Mouse (Mus musculus): ENCODE results near the gene Gm10318.

Gene Gm10318

GRCm38 (mm10) chr10:77852559-77852958 lies at the start of gene Gm10318:
Gene Gm10318 (plus strand): TSS chr10:77852859.
- no peak for DNase-seq

GRCm38 (mm10) chr10:77804095-77804494 lies 48.6 kb upstream of the Gm10318 start:
- DNase-seq, result no peak

- no peak for DNase-seq
These were observed 40.9 kb upstream of the Gm10318 start, which contains the start of gene Gm9507 for GRCm38 (mm10) chr10:77811743-77812142. Gene Gm9507 (minus strand): TSS chr10:77811843.

- DNase-seq, result no peak
These were observed 38.3 kb upstream of the Gm10318 start, which contains the start of gene Gm2696 for GRCm38 (mm10) chr10:77814382-77814781. Gene Gm2696 (plus strand): TSS chr10:77814682.

GRCm38 (mm10) chr10:77815514-77815913 lies 37.1 kb upstream of the Gm10318 start:
- DNase-seq, result peak; percentile 31 to 55

- no peak for DNase-seq
These were observed 34.1 kb upstream of the Gm10318 start for GRCm38 (mm10) chr10:77818523-77818922.

- DNase-seq, result no peak
These were observed 33.5 kb upstream of the Gm10318 start for GRCm38 (mm10) chr10:77819203-77819602.

- DNase-seq, result no peak
These were observed 25.7 kb upstream of the Gm10318 start, which contains the start of gene Krtap10-4 for GRCm38 (mm10) chr10:77826951-77827350. Gene Krtap10-4 (minus strand): TSS chr10:77827095.

- DNase-seq, result no peak
These were observed 17.0 kb upstream of the Gm10318 start, which contains the start of gene Krtap10-10 for GRCm38 (mm10) chr10:77835647-77836046. Gene Krtap10-10 (plus strand): TSS chr10:77835947.

GRCm38 (mm10) chr10:77839006-77839405 lies 13.7 kb upstream of the Gm10318 start:
- no peak for DNase-seq

GRCm38 (mm10) chr10:77846503-77846902 lies 6.2 kb upstream of the Gm10318 start, which contains the start of gene Gm36176:
Gene Gm36176 (plus strand): TSS chr10:77846803.
- no peak for DNase-seq

- no peak for DNase-seq
These were observed 5.7 kb upstream of the Gm10318 start for GRCm38 (mm10) chr10:77846961-77847360.

GRCm38 (mm10) chr10:77847538-77847937 lies 5.1 kb upstream of the Gm10318 start:
- no peak for DNase-seq

- DNase-seq, result no peak
These were observed 9.0 kb downstream of the Gm10318 start, which contains the start of gene Gm3285 for GRCm38 (mm10) chr10:77861675-77862074. Gene Gm3285 (plus strand): TSS chr10:77861975.

- peak; percentile 73 to 82 for DNase-seq
These were observed 11.6 kb downstream of the Gm10318 start for GRCm38 (mm10) chr10:77864067-77864761.

- DNase-seq, result no peak
These were observed 12.1 kb downstream of the Gm10318 start for GRCm38 (mm10) chr10:77864762-77865143.

GRCm38 (mm10) chr10:77867546-77867945 lies 14.9 kb downstream of the Gm10318 start:
- peak; percentile 61 to 63 for DNase-seq

GRCm38 (mm10) chr10:77869651-77870050 lies 17.0 kb downstream of the Gm10318 start:
- no peak for DNase-seq

GRCm38 (mm10) chr10:77878985-77879384 lies 26.3 kb downstream of the Gm10318 start:
- peak; percentile 42 to 49 for DNase-seq

GRCm38 (mm10) chr10:77880305-77880704 lies 27.6 kb downstream of the Gm10318 start:
- DNase-seq, result no peak

- DNase-seq, result peak in 1 of 2 experiments; percentile 13
These were observed 29.9 kb downstream of the Gm10318 start for GRCm38 (mm10) chr10:77882553-77882952.

- DNase-seq, result peak; percentile 67 to 68
These were observed 33.5 kb downstream of the Gm10318 start for GRCm38 (mm10) chr10:77886007-77886747.

GRCm38 (mm10) chr10:77890987-77891565 lies 38.4 kb downstream of the Gm10318 start:
- DNase-seq, result no peak
